Mouse (Mus musculus) neural tube, embryonic 15.5 days (tissue): ENCODE measurements around the gene Fhl2. TPM values are rescaled to one million over a fixed set of nuclear protein-coding genes. Genes with fewer than 3 reads are reported as not detected.

ENCODE experiments used
- ATAC-seq: fragments of 200-750 bp; cut with Nextera tagmentation; 2 replicates; pipeline ENCODE4 v1.8.0; 2017; ENCODE audit warnings: mild to moderate bottlenecking, moderate TSS enrichment, moderate library complexity; ENCODE audit not compliant: low FRiP score
- H3K27ac ChIP-seq: fragments of 300-500 bp; sonication (generic); replicated peaks from 2 replicates; pipeline ENCODE4 v1.5.1; 2015; ENCODE audit warnings: mild to moderate bottlenecking, inconsistent platforms
- H3K27me3 ChIP-seq: fragments of 300-500 bp; sonication (generic); replicated peaks from 2 replicates; pipeline ENCODE4 v1.6.1; 2015; ENCODE audit warnings: inconsistent platforms
- H3K36me3 ChIP-seq: fragments of 300-500 bp; sonication (generic); 2 replicates; pipeline ENCODE4 v1.6.1; 2015; ENCODE audit warnings: inconsistent platforms
- H3K4me1 ChIP-seq: fragments of 300-500 bp; sonication (generic); 2 replicates; pipeline ENCODE4 v1.6.1; 2015; ENCODE audit warnings: inconsistent platforms
- H3K4me2 ChIP-seq: fragments of 300-500 bp; sonication (generic); 2 replicates; pipeline ENCODE4 v1.6.1; 2015; ENCODE audit warnings: inconsistent platforms, mild to moderate bottlenecking, moderate library complexity
- H3K4me3 ChIP-seq: fragments of 300-500 bp; sonication (generic); replicated peaks from 2 replicates; pipeline ENCODE4 v1.5.1; 2015; ENCODE audit warnings: mild to moderate bottlenecking, inconsistent platforms
- H3K9ac ChIP-seq: fragments of 300-500 bp; sonication (generic); replicated peaks from 2 replicates; pipeline ENCODE4 v1.6.1; 2015; ENCODE audit warnings: mild to moderate bottlenecking, inconsistent platforms
- H3K9me3 ChIP-seq: fragments of 300-500 bp; sonication (generic); replicated peaks from 2 replicates; pipeline ENCODE4 v1.6.1; 2016; ENCODE audit warnings: inconsistent platforms
- WGBS: fragments of 180-500 bp; shearing (Covaris S2); methylation state at CpG from one replicate; pipeline ENCODE4 v1.1.7; 2015; ENCODE audit warnings: mixed read lengths; 5-methylcytosine and 5-hydroxymethylcytosine counted together
- polyA plus RNA-seq: library from polyadenylated mRNA; unstranded; fragments of >200 nt; fragmentation: Nextera tagmentation; extraction: Ambion mirVana; gene quantifications from 2 replicates; pipeline ENCODE4 v1.2.1, GENCODE M21; 2015

Fhl2 gene
- polyA plus RNA-seq, 1 experiment from 2014 or later, result 31.4 TPM

GRCm38 (mm10) chr1:43127820-43128610 lies 68.8 kb downstream of the Fhl2 start:
- Histone ChIP-seq H3K4me2 (no peak overlapping the region), H3K9me3 (no peaks in the 10 kb centered on the region), H3K4me3 (no peak overlapping the region), H3K27me3 (no peaks in the 10 kb centered on the region), H3K36me3 (peaks cover 26% of the 10 kb centered on the region), H3K27ac (no peak overlapping the region), H3K4me1 (no peaks in the 10 kb centered on the region), H3K9ac (no peak overlapping the region)
- no peak for ATAC-seq
- 79% methylated on average over 8 of the region's 8 CpGs for WGBS

- no peak overlapping the region for H3K27ac ChIP-seq
- H3K9me3 ChIP-seq, result no peaks in the 10 kb centered on the region
- peaks cover 29% of the 10 kb centered on the region for H3K36me3 ChIP-seq
- H3K4me3 ChIP-seq, result no peak overlapping the region
- H3K9ac ChIP-seq, result no peak overlapping the region
- no peak overlapping the region for H3K4me2 ChIP-seq
- no peak for ATAC-seq
- no peaks in the 10 kb centered on the region for H3K27me3 ChIP-seq
- H3K4me1 ChIP-seq, result no peaks in the 10 kb centered on the region
Measured at GRCm38 (mm10) chr1:43127196-43127595, 69.6 kb downstream of the Fhl2 start.

GRCm38 (mm10) chr1:43124726-43125125 lies 72.1 kb downstream of the Fhl2 start:
- 89% methylated on average over 4 of the region's 4 CpGs for WGBS
- no peak overlapping the region for H3K27ac ChIP-seq
- no peaks in the 10 kb centered on the region for H3K9me3 ChIP-seq
- peaks cover 26% of the 10 kb centered on the region for H3K36me3 ChIP-seq
- H3K4me3 ChIP-seq, result no peak overlapping the region
- H3K4me1 ChIP-seq, result no peaks in the 10 kb centered on the region
- H3K4me2 ChIP-seq, result no peak overlapping the region
- no peak for ATAC-seq
- H3K9ac ChIP-seq, result no peak overlapping the region
- H3K27me3 ChIP-seq, result no peaks in the 10 kb centered on the region

GRCm38 (mm10) chr1:43122616-43123015 lies 74.2 kb downstream of the Fhl2 start:
- ATAC-seq, result no peak
- no peaks in the 10 kb centered on the region for H3K4me1 ChIP-seq
- no peaks in the 10 kb centered on the region for H3K27me3 ChIP-seq
- H3K4me2 ChIP-seq, result no peak overlapping the region
- H3K36me3 ChIP-seq, result peaks cover 30% of the 10 kb centered on the region
- H3K9me3 ChIP-seq, result no peaks in the 10 kb centered on the region
- no peak overlapping the region for H3K27ac ChIP-seq
- WGBS, result 91% methylated on average over 2 of the region's 2 CpGs
- H3K9ac ChIP-seq, result no peak overlapping the region
- H3K4me3 ChIP-seq, result no peak overlapping the region

GRCm38 (mm10) chr1:43120950-43121349 lies 75.8 kb downstream of the Fhl2 start:
- Histone ChIP-seq H3K9ac (no peak overlapping the region), H3K27ac (no peak overlapping the region), H3K27me3 (no peaks in the 10 kb centered on the region), H3K9me3 (no peaks in the 10 kb centered on the region), H3K4me2 (no peak overlapping the region), H3K4me1 (no peaks in the 10 kb centered on the region), H3K4me3 (no peak overlapping the region), H3K36me3 (peaks cover 36% of the 10 kb centered on the region)
- no peak for ATAC-seq
- 95% methylated on average over 5 of the region's 5 CpGs for WGBS

GRCm38 (mm10) chr1:43117435-43117834 lies 79.3 kb downstream of the Fhl2 start:
- H3K27me3 ChIP-seq, result no peaks in the 10 kb centered on the region
- ATAC-seq, result no peak
- no peak overlapping the region for H3K4me2 ChIP-seq
- no peaks in the 10 kb centered on the region for H3K9me3 ChIP-seq
- H3K4me3 ChIP-seq, result no peak overlapping the region
- H3K4me1 ChIP-seq, result no peaks in the 10 kb centered on the region
- H3K9ac ChIP-seq, result no peak overlapping the region
- H3K27ac ChIP-seq, result no peak overlapping the region
- 94% methylated on average over 8 of the region's 8 CpGs for WGBS
- H3K36me3 ChIP-seq, result peaks cover 50% of the 10 kb centered on the region

- Histone ChIP-seq H3K9me3 (no peaks in the 10 kb centered on the region), H3K9ac (no peak overlapping the region), H3K4me1 (no peaks in the 10 kb centered on the region), H3K27me3 (no peaks in the 10 kb centered on the region), H3K4me2 (no peak overlapping the region), H3K27ac (no peak overlapping the region), H3K4me3 (no peak overlapping the region), H3K36me3 (peaks cover 74% of the 10 kb centered on the region)
- ATAC-seq, result peak; percentile 70
- WGBS, result 86% methylated on average over 2 of the region's 2 CpGs
Measured at GRCm38 (mm10) chr1:43112882-43113281, 83.9 kb downstream of the Fhl2 start.

GRCm38 (mm10) chr1:43110556-43110955 lies 86.2 kb downstream of the Fhl2 start:
- no peaks in the 10 kb centered on the region for H3K4me1 ChIP-seq
- no peak overlapping the region for H3K4me2 ChIP-seq
- peaks cover 77% of the 10 kb centered on the region for H3K36me3 ChIP-seq
- no peak for ATAC-seq
- H3K9ac ChIP-seq, result no peak overlapping the region
- 59% methylated on average over 4 of the region's 4 CpGs for WGBS
- no peak overlapping the region for H3K27ac ChIP-seq
- H3K9me3 ChIP-seq, result no peaks in the 10 kb centered on the region
- no peak overlapping the region for H3K4me3 ChIP-seq
- no peaks in the 10 kb centered on the region for H3K27me3 ChIP-seq

GRCm38 (mm10) chr1:43108729-43109128 lies 88.1 kb downstream of the Fhl2 start:
- H3K27ac ChIP-seq, result no peak overlapping the region
- H3K27me3 ChIP-seq, result no peaks in the 10 kb centered on the region
- H3K4me3 ChIP-seq, result no peak overlapping the region
- no peak for ATAC-seq
- WGBS, result 91% methylated on average over 2 of the region's 2 CpGs
- H3K9ac ChIP-seq, result no peak overlapping the region
- no peak overlapping the region for H3K4me2 ChIP-seq
- no peaks in the 10 kb centered on the region for H3K9me3 ChIP-seq
- H3K4me1 ChIP-seq, result no peaks in the 10 kb centered on the region
- H3K36me3 ChIP-seq, result peaks cover 69% of the 10 kb centered on the region

- Histone ChIP-seq H3K4me1 (peaks cover 23% of the 10 kb centered on the region), H3K4me3 (peak within 1 kb of the TSS; percentile 69), H3K36me3 (peaks cover 19% of the 10 kb centered on the region), H3K9me3 (no peaks in the 10 kb centered on the region), H3K27ac (peak within 1 kb of the TSS; percentile 98), H3K4me2 (peak within 1 kb of the TSS; percentile 69), H3K27me3 (no peaks in the 10 kb centered on the region), H3K9ac (peak within 1 kb of the TSS; percentile 91)
- under 1% methylated on average over 57 of the region's 57 CpGs for WGBS
- ATAC-seq, result peak; percentile 98
Measured at GRCm38 (mm10) chr1:43098031-43098984, 98.5 kb downstream of the Fhl2 start, which contains the start of the genes Tgfbrap1 and AI597479. Gene Tgfbrap1 (minus strand): TSS chr1:43098637. Gene AI597479 (plus strand): TSS chr1:43098710.

- Histone ChIP-seq H3K4me1 (peaks cover 40% of the 10 kb centered on the region), H3K4me3 (no peak overlapping the region), H3K27me3 (no peaks in the 10 kb centered on the region), H3K9me3 (no peaks in the 10 kb centered on the region), H3K9ac (no peak overlapping the region), H3K27ac (no peak overlapping the region), H3K36me3 (no peaks in the 10 kb centered on the region; the same call in 1 of the 2 replicates), H3K4me2 (no peak overlapping the region)
- ATAC-seq, result no peak
- 78% methylated on average over 2 of the region's 2 CpGs for WGBS
Measured at GRCm38 (mm10) chr1:43094206-43094605, 102.6 kb downstream of the Fhl2 start.
